Mouse (Mus musculus) right cerebral cortex, adult 2 months (tissue): ENCODE data around the gene Adamtsl5.
A peak's percentile ranks its signal among the peaks of the same experiment; 100 is the strongest.

Experiments
- DNase-seq, 2 experiments: peaks; one replicate each; pipeline ENCODE4 v3.0.0; 2021 to 2022; ENCODE audit warnings: low spot score in 2 of 2

Gene Adamtsl5

GRCm38 (mm10) chr10:80348244-80348781 lies at the start of gene Adamtsl5:
Gene Adamtsl5, minus strand, starts transcription at chr10:80348412.
- DNase-seq = no peak

- DNase-seq = no peak
Measured at GRCm38 (mm10) chr10:80397524-80398173, 49.4 kb upstream of the Adamtsl5 start.

GRCm38 (mm10) chr10:80396822-80397523 lies 48.8 kb upstream of the Adamtsl5 start:
- no peak for DNase-seq

- no peak for DNase-seq
Measured at GRCm38 (mm10) chr10:80395025-80395627, 46.9 kb upstream of the Adamtsl5 start.

GRCm38 (mm10) chr10:80392687-80393086 lies 44.5 kb upstream of the Adamtsl5 start:
- DNase-seq = no peak

GRCm38 (mm10) chr10:80390697-80391096 lies 42.5 kb upstream of the Adamtsl5 start:
- no peak for DNase-seq

- DNase-seq = no peak
Measured at GRCm38 (mm10) chr10:80389185-80389708, 41.0 kb upstream of the Adamtsl5 start.

- no peak for DNase-seq
Measured at GRCm38 (mm10) chr10:80388731-80389130, 40.5 kb upstream of the Adamtsl5 start.

- peak; percentile 81 to 84 for DNase-seq
Measured at GRCm38 (mm10) chr10:80387522-80387959, 39.3 kb upstream of the Adamtsl5 start, which contains the start of gene Mex3d. Gene Mex3d, minus strand, starts transcription at chr10:80387659.

- no peak for DNase-seq
Measured at GRCm38 (mm10) chr10:80386735-80387471, 38.7 kb upstream of the Adamtsl5 start.

GRCm38 (mm10) chr10:80385811-80386734 lies 37.9 kb upstream of the Adamtsl5 start:
- peak in 1 of 2 experiments; percentile 34 for DNase-seq

GRCm38 (mm10) chr10:80385310-80385709 lies 37.1 kb upstream of the Adamtsl5 start:
- DNase-seq = no peak

GRCm38 (mm10) chr10:80384709-80385108 lies 36.5 kb upstream of the Adamtsl5 start:
- DNase-seq = no peak

- no peak for DNase-seq
Measured at GRCm38 (mm10) chr10:80384115-80384639, 36.0 kb upstream of the Adamtsl5 start.

- no peak for DNase-seq
Measured at GRCm38 (mm10) chr10:80383431-80383830, 35.2 kb upstream of the Adamtsl5 start.

GRCm38 (mm10) chr10:80382641-80383365 lies 34.6 kb upstream of the Adamtsl5 start:
- no peak for DNase-seq

- DNase-seq = no peak
Measured at GRCm38 (mm10) chr10:80377716-80378115, 29.5 kb upstream of the Adamtsl5 start.

GRCm38 (mm10) chr10:80376160-80376559 lies 27.9 kb upstream of the Adamtsl5 start:
- DNase-seq = peak; percentile 92 to 93

- DNase-seq = peak; percentile 79 to 87
Measured at GRCm38 (mm10) chr10:80374063-80374462, 25.9 kb upstream of the Adamtsl5 start.
